Mouse (Mus musculus): ENCODE data around the gene Ralgds. TPM values are rescaled to one million over a fixed set of nuclear protein-coding genes. Genes with fewer than 3 reads are reported as not detected.
A peak's percentile ranks its signal among the peaks of the same experiment; 100 is the strongest.
"Not testable (repeated sequence)": the region's sequence is repeated elsewhere in the genome, so short reads cannot be mapped to it uniquely, and the experiment has no call there.

Ralgds gene
- polyA plus RNA-seq, 1 experiment from 2014 or later, result 55.9 TPM

- Histone ChIP-seq H3K4me3 (ENCODE audit: low read depth, low read length) (no peak overlapping the region), H3K36me3 (ENCODE audit: control insufficient read depth, insufficient read depth, low read length) (no peaks in the 10 kb centered on the region), H3K27me3 (ENCODE audit: control insufficient read depth, insufficient read depth, low read length) (no peaks in the 10 kb centered on the region), H3K27ac (ENCODE audit: low read depth, low read length) (no peak overlapping the region), H3K4me1 (replicated peaks; ENCODE audit: control insufficient read depth, insufficient read depth, low read length) (no peaks in the 10 kb centered on the region), H3K4me2 (replicated peaks; ENCODE audit: low read depth, low read length) (no peak overlapping the region), H3K9ac (ENCODE audit: low read depth, low read length) (no peak overlapping the region), H3K9me3 (ENCODE audit: control insufficient read depth, low read length) (no peaks in the 10 kb centered on the region)
- ATAC-seq (ENCODE audit: low FRiP score), result no peak
- 78% methylated on average over 5 of the region's 5 CpGs for WGBS
- DNase-seq (ENCODE audit: low spot score), result no peak
Measured at GRCm38 (mm10) chr2:28497561-28497960, 15.4 kb upstream of the Ralgds start.

GRCm38 (mm10) chr2:28498431-28498830 lies 14.5 kb upstream of the Ralgds start:
- DNase-seq (ENCODE audit: low spot score) (no peak), ATAC-seq (ENCODE audit: low FRiP score) (no peak)
- no peak overlapping the region for H3K27ac ChIP-seq (ENCODE audit: low read depth, low read length)
- H3K9ac ChIP-seq (ENCODE audit: low read depth, low read length), result no peak overlapping the region
- H3K27me3 ChIP-seq (ENCODE audit: control insufficient read depth, insufficient read depth, low read length), result no peaks in the 10 kb centered on the region
- no peaks in the 10 kb centered on the region for H3K4me1 ChIP-seq (replicated peaks; ENCODE audit: control insufficient read depth, insufficient read depth, low read length)
- no peaks in the 10 kb centered on the region for H3K9me3 ChIP-seq (ENCODE audit: control insufficient read depth, low read length)
- H3K4me2 ChIP-seq (replicated peaks; ENCODE audit: low read depth, low read length), result no peak overlapping the region
- WGBS, result 87% methylated on average over 4 of the region's 4 CpGs
- H3K4me3 ChIP-seq (ENCODE audit: low read depth, low read length), result no peak overlapping the region
- no peaks in the 10 kb centered on the region for H3K36me3 ChIP-seq (ENCODE audit: control insufficient read depth, insufficient read depth, low read length)

- DNase-seq (ENCODE audit: low spot score) (no peak), ATAC-seq (ENCODE audit: low FRiP score) (no peak)
- no peak overlapping the region for H3K9ac ChIP-seq (ENCODE audit: low read depth, low read length)
- no peak overlapping the region for H3K27ac ChIP-seq (ENCODE audit: low read depth, low read length)
- no peaks in the 10 kb centered on the region for H3K9me3 ChIP-seq (ENCODE audit: control insufficient read depth, low read length)
- H3K4me3 ChIP-seq (ENCODE audit: low read depth, low read length), result no peak overlapping the region
- no peaks in the 10 kb centered on the region for H3K36me3 ChIP-seq (ENCODE audit: control insufficient read depth, insufficient read depth, low read length)
- no peak overlapping the region for H3K4me2 ChIP-seq (replicated peaks; ENCODE audit: low read depth, low read length)
- H3K27me3 ChIP-seq (ENCODE audit: control insufficient read depth, insufficient read depth, low read length), result no peaks in the 10 kb centered on the region
- H3K4me1 ChIP-seq (replicated peaks; ENCODE audit: control insufficient read depth, insufficient read depth, low read length), result no peaks in the 10 kb centered on the region
- WGBS, result 84% methylated on average over 10 of the region's 10 CpGs
Measured at GRCm38 (mm10) chr2:28502987-28503386, 9.9 kb upstream of the Ralgds start.

- Histone ChIP-seq H3K4me3 (ENCODE audit: low read depth, low read length) (no peak overlapping the region), H3K9me3 (ENCODE audit: control insufficient read depth, low read length) (no peaks in the 10 kb centered on the region), H3K9ac (ENCODE audit: low read depth, low read length) (no peak overlapping the region), H3K4me1 (replicated peaks; ENCODE audit: control insufficient read depth, insufficient read depth, low read length) (no peaks in the 10 kb centered on the region), H3K36me3 (ENCODE audit: control insufficient read depth, insufficient read depth, low read length) (no peaks in the 10 kb centered on the region), H3K27ac (ENCODE audit: low read depth, low read length) (no peak overlapping the region), H3K27me3 (ENCODE audit: control insufficient read depth, insufficient read depth, low read length) (no peaks in the 10 kb centered on the region), H3K4me2 (replicated peaks; ENCODE audit: low read depth, low read length) (no peak overlapping the region)
- DNase-seq (ENCODE audit: low spot score) (no peak), ATAC-seq (ENCODE audit: low FRiP score) (no peak)
- WGBS, result 91% methylated on average over 13 of the region's 13 CpGs
Measured at GRCm38 (mm10) chr2:28504676-28505075, 8.2 kb upstream of the Ralgds start.

GRCm38 (mm10) chr2:28505795-28506194 lies 7.1 kb upstream of the Ralgds start, which contains the start of gene Gm10134:
Gene Gm10134 (plus strand): TSS chr2:28506095.
- Histone ChIP-seq H3K27ac (ENCODE audit: low read depth, low read length) (no peak within 1 kb of the TSS), H3K9ac (ENCODE audit: low read depth, low read length) (no peak within 1 kb of the TSS), H3K27me3 (ENCODE audit: control insufficient read depth, insufficient read depth, low read length) (no peaks in the 10 kb centered on the region), H3K4me2 (replicated peaks; ENCODE audit: low read depth, low read length) (no peak within 1 kb of the TSS), H3K4me3 (ENCODE audit: low read depth, low read length) (no peak within 1 kb of the TSS), H3K9me3 (ENCODE audit: control insufficient read depth, low read length) (no peaks in the 10 kb centered on the region), H3K4me1 (replicated peaks; ENCODE audit: control insufficient read depth, insufficient read depth, low read length) (no peaks in the 10 kb centered on the region), H3K36me3 (ENCODE audit: control insufficient read depth, insufficient read depth, low read length) (no peaks in the 10 kb centered on the region)
- ATAC-seq (ENCODE audit: low FRiP score), result no peak
- DNase-seq (ENCODE audit: low spot score), result no peak
- WGBS, result 79% methylated on average over 3 of the region's 3 CpGs

GRCm38 (mm10) chr2:28506291-28506690 lies 6.6 kb upstream of the Ralgds start:
- H3K4me2 ChIP-seq (replicated peaks; ENCODE audit: low read depth, low read length), result no peak overlapping the region
- no peaks in the 10 kb centered on the region for H3K27me3 ChIP-seq (ENCODE audit: control insufficient read depth, insufficient read depth, low read length)
- H3K27ac ChIP-seq (ENCODE audit: low read depth, low read length), result no peak overlapping the region
- H3K4me1 ChIP-seq (replicated peaks; ENCODE audit: control insufficient read depth, insufficient read depth, low read length), result no peaks in the 10 kb centered on the region
- H3K9me3 ChIP-seq (ENCODE audit: control insufficient read depth, low read length), result no peaks in the 10 kb centered on the region
- DNase-seq (ENCODE audit: low spot score) (no peak), ATAC-seq (ENCODE audit: low FRiP score) (no peak)
- no peaks in the 10 kb centered on the region for H3K36me3 ChIP-seq (ENCODE audit: control insufficient read depth, insufficient read depth, low read length)
- no peak overlapping the region for H3K4me3 ChIP-seq (ENCODE audit: low read depth, low read length)
- no peak overlapping the region for H3K9ac ChIP-seq (ENCODE audit: low read depth, low read length)
- 78% methylated on average over 6 of the region's 6 CpGs for WGBS

- not testable (repeated sequence) for H3K4me2 ChIP-seq (replicated peaks; ENCODE audit: low read depth, low read length); DNase-seq (ENCODE audit: low spot score); H3K4me1 ChIP-seq (replicated peaks; ENCODE audit: control insufficient read depth, insufficient read depth, low read length); H3K27ac ChIP-seq (ENCODE audit: low read depth, low read length); H3K4me3 ChIP-seq (ENCODE audit: low read depth, low read length); H3K27me3 ChIP-seq (ENCODE audit: control insufficient read depth, insufficient read depth, low read length); H3K9me3 ChIP-seq (ENCODE audit: control insufficient read depth, low read length); ATAC-seq (ENCODE audit: low FRiP score); H3K9ac ChIP-seq (ENCODE audit: low read depth, low read length); H3K36me3 ChIP-seq (ENCODE audit: control insufficient read depth, insufficient read depth, low read length)
- WGBS, result 46% methylated on average over 5 of the region's 5 CpGs
Measured at GRCm38 (mm10) chr2:28511600-28511999, 1.3 kb upstream of the Ralgds start.

GRCm38 (mm10) chr2:28513431-28514370 lies 776 bp downstream of the Ralgds start:
- Histone ChIP-seq H3K36me3 (ENCODE audit: control insufficient read depth, insufficient read depth, low read length) (no peaks in the 10 kb centered on the region), H3K27me3 (ENCODE audit: control insufficient read depth, insufficient read depth, low read length) (no peaks in the 10 kb centered on the region), H3K27ac (ENCODE audit: low read depth, low read length) (peak overlapping the region; percentile 91), H3K4me1 (replicated peaks; ENCODE audit: control insufficient read depth, insufficient read depth, low read length) (peaks cover 2% of the 10 kb centered on the region; the same call in 1 of the 2 replicates), H3K9ac (ENCODE audit: low read depth, low read length) (peak overlapping the region; percentile 98), H3K9me3 (ENCODE audit: control insufficient read depth, low read length) (no peaks in the 10 kb centered on the region), H3K4me2 (replicated peaks; ENCODE audit: low read depth, low read length) (peak overlapping the region; percentile 88), H3K4me3 (ENCODE audit: low read depth, low read length) (peak overlapping the region; percentile 81)
- 5% methylated on average over 47 of the region's 47 CpGs for WGBS
- ATAC-seq (ENCODE audit: low FRiP score) (peak; percentile 39), DNase-seq (ENCODE audit: low spot score) (peak; percentile 71)

- H3K36me3 ChIP-seq (ENCODE audit: control insufficient read depth, insufficient read depth, low read length), result no peaks in the 10 kb centered on the region
- H3K9me3 ChIP-seq (ENCODE audit: control insufficient read depth, low read length), result no peaks in the 10 kb centered on the region
- DNase-seq (ENCODE audit: low spot score) (peak; percentile 93), ATAC-seq (ENCODE audit: low FRiP score) (no peak)
- H3K27ac ChIP-seq (ENCODE audit: low read depth, low read length), result 0 out of 2 replicates have a peak overlapping the region, but pooled peaks have one; percentile 31
- H3K4me1 ChIP-seq (replicated peaks; ENCODE audit: control insufficient read depth, insufficient read depth, low read length), result peaks cover 2% of the 10 kb centered on the region; the same call in 1 of the 2 replicates
- peak overlapping the region; percentile 88 for H3K4me2 ChIP-seq (replicated peaks; ENCODE audit: low read depth, low read length)
- 14% methylated on average over 5 of the region's 5 CpGs for WGBS
- no peaks in the 10 kb centered on the region for H3K27me3 ChIP-seq (ENCODE audit: control insufficient read depth, insufficient read depth, low read length)
- peak overlapping the region; percentile 98 for H3K9ac ChIP-seq (ENCODE audit: low read depth, low read length)
- H3K4me3 ChIP-seq (ENCODE audit: low read depth, low read length), result peak overlapping the region; percentile 81
Measured at GRCm38 (mm10) chr2:28514489-28514888, 1.6 kb downstream of the Ralgds start.
